Mouse (Mus musculus) 416B (cell line): ENCODE results near the gene Alg9.

ENCODE experiments used
- DNase-seq: peaks from one replicate; pipeline ENCODE4 v3.0.0; 2011; ENCODE audit warnings: low read depth

The Alg9 gene

GRCm38 (mm10) chr9:50852634-50853349 lies 78.0 kb downstream of the Alg9 start:
- peak; percentile 33 for DNase-seq

DNA sequence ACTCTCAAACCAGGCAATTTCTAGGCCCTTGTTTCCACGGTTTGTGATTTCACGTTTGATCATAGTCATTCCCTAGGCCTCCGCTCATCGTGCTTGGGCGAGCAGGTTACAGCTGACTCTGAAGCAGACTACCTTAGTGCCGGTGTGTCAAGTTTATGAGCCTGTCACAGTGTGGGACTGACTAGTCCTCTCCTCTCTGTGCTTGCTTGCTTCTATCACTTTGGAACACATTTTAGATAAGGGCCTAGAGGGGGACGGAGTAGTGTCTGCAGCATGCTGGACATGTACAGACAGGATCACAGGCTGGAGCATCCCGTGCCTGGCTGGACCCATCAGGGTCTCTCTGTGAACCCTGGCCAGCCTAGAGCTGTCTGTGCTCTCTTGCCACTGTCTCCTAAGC lies 79.6 kb downstream of the Alg9 start:
- DNase-seq, result no peak

- no peak for DNase-seq
Observed at GRCm38 (mm10) chr9:50855133-50855766, 80.4 kb downstream of the Alg9 start.

DNA sequence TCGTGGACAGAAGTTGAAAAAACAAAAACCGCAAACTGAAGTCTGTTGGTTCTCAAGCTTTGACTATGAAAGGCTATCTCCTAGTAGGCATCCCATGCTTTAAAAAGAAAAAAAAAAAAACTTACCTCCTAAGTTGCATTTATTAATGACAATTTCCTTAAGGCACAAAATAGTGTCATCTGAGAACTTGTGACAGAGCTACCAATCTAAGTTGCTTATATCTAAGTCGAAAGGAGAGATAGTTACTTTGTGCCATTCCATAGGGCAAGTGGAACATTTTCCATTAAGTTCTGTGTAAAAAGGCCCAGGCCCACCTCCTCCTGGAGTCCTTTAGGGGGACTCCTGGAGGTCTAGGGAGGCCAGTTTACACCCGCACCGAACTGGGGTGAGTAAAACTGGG lies 81.0 kb downstream of the Alg9 start:
- DNase-seq, result no peak

GRCm38 (mm10) chr9:50856341-50857081 lies 81.7 kb downstream of the Alg9 start:
- DNase-seq, result peak; percentile 91

DNA sequence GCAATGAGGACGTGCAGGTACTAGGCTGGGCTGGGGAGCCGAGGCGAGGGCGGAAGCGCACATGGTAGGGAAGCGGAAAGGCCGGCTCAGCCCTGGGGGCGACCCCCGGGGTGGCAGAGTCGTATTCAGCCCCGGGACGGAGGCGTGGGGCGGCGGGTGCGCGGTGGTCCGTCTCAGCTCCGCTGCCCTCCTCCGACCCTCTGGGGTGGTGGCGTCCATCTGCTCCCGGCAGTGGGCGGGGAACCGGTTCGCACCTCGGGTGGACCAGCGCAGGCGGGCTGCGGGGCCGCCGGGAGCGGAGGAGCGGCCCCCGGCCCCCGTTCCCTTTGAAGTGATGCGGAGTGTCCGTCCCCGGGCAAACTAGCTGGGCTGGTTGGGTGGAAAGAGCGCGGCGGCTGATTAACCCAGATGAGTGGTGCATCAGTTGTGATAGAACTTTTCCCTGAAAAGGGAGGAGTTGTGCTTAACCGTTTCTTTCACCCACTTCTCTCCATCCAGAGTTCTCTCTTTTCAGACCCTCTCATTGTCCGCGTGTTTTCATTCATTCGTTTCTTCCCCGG lies 82.3 kb downstream of the Alg9 start:
- no peak for DNase-seq

DNA sequence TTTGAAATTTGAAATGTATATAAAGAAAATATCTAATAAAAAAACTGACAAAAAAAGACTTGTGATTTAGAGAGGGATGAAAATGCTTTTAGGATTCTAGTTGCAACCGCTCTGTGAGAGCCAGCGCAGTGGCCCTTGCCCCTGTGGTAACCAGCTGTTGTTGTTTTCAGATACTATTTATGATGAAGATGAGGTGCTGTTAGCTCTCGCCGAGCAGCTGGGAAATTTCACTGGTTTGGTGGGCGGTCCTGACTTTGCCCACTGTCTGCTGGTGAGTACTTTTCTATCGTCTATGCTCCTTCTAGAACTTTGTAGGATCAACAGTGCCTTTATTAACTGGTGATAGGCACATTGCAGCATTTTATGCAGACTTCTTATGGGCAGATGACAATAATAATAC lies 83.9 kb downstream of the Alg9 start:
- DNase-seq, result no peak

DNA sequence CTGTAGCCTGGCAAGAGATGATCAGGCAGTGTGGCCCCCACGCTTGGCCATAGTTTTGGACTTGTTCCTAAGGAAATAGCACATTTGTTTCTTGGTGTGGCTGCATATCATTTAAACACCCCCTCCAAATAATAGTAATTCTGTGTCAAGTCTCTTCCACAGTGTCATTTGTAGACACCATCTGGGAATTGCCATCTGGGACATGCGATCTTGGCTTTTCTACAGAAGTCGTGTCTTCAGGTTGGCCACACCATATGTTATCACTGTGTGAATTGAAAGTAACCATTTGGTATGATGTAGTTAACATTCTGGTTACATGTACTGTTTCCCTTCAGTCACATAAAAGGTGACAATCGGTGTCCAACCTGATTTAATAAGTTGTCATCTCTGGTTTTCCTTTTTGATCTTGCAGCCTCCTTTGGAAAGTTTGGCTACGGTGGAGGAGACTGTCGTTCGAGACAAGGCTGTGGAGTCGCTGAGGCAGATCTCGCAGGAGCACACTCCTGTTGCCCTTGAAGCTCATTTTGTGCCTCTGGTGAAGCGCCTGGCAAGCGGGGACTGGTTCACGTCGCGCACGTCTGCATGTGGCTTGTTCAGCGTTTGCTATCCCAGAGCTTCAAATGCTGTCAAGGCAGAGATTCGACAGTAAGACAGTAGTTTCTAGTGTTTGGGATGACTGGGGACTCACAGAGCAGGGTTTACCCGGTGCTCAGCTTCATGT lies 86.5 kb downstream of the Alg9 start:
- DNase-seq, result no peak

DNA sequence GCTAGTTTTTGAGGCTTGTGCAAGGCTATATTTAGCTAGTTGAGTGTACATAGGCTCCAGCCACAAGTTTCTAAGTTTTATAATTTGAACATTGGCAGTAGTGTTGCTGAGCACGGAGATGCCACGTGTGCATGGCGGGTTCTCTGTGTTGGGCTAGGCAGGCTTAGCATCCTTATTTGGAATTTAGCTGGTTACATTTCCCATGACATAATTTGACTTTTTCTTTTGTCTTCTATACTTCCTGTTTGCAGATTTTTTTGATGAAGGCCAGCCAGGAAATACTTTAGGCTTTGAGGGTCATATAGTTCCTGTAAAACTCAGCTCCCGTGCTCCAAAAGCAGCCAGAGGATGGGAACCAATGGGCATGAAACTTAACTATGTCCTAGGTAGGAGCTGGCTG lies 89.0 kb downstream of the Alg9 start:
- DNase-seq, result no peak

DNA sequence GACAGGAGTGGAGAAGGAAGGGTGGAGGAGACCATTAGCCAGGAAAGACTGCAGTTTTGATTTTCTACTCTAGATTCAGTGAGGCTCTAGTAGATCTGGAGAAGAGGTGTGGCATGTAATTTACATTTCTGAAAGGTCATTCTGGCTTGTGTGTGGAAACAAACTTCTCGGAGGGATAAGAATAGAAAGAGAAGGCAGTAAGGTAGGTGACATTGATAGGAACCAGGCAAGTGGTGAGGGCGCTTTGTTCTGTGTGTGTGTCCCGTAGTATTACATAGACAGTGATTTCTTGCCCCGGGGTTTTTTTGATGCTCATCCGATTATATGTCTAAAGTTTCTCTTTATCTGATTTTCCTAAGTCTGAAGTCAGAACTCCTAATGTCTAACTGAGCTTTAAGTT lies 90.1 kb downstream of the Alg9 start:
- no peak for DNase-seq

DNA sequence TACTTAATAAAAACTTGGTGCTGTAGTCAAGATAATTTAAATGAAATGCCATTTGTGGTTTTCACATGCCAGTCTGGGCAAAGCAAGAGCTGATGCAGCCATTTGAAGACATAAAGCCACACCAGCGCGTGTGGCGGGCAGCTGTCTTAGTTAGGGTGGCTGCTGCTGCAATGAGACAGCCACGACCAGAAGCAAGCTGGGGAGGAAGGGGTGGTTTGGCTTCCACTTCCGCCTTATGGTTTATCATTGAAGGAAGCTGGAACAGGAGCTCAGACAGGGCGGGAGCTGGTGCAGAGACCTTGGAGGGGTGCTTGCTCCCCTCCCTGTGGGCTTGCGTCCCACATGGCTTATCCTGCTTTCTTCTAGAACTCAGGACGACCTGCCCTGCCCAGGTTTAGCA lies 91.0 kb downstream of the Alg9 start:
- DNase-seq, result peak; percentile 71

- DNase-seq, result no peak
Observed at GRCm38 (mm10) chr9:50867015-50867414, 92.2 kb downstream of the Alg9 start.

DNA sequence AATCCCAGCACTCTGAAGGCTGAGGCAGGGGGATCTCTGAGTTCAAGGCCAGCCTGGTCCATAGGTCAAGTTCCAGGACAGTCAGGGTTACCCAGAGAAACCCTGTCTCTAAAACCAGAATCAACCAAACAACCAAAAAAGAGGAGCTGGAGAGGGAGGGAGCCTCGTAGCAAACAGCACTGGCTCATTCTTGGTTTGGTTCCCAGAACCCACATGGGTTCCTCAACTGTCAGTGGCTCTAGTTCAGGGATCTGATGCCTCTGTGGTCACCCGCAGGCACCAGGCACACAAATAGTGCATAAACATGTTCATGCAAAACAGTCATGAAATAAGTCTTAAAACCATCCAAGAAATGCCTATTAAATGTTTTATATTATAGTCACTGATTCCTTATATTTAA lies 93.4 kb downstream of the Alg9 start:
- DNase-seq, result no peak

GRCm38 (mm10) chr9:50873210-50873609 lies 98.4 kb downstream of the Alg9 start:
- DNase-seq, result no peak

DNA sequence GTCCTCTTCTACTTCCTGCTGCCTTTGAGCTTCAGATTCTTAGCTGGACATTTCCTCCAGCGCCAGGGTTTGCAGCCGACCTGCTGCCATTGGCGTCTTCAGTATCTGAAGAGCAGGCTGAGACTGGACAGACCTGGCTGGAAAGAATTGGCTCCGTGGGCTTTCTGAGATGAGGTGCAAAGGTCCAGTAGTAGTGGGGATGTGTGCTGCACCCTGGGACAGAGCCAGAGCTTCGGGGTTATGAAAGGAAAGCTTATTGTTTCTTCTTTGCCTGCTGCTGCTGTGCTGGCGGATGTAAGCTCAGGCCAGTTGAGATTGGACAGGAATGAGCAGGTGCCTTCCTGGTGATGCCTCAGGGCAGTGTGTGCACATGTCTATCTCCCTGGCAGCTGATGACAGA lies 99.2 kb downstream of the Alg9 start:
- no peak for DNase-seq

GRCm38 (mm10) chr9:50875470-50875869 lies 100.7 kb downstream of the Alg9 start:
- no peak for DNase-seq

DNA sequence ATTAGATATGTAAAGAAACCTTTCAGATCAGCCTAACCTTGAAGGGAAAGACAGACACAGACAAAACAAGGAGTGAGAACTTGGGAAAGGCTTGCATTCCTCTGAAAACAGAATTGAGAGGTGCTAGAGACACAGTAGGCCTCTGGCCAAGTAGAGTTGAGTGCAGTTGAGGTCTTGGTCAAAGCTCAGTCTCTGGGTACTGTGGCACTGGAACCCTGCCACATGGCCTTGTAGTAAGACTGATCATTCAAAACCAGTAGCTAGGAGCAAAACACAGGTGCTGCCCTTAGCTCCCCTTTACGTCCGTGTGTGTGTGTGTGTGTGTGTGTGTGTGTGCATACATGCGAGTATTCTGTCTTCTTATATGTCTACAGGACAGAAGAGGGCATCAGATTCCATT lies 101.5 kb downstream of the Alg9 start:
- DNase-seq, result no peak

GRCm38 (mm10) chr9:50877431-50877830 lies 102.6 kb downstream of the Alg9 start:
- no peak for DNase-seq

GRCm38 (mm10) chr9:50882183-50882582 lies 107.4 kb downstream of the Alg9 start:
- no peak for DNase-seq

DNA sequence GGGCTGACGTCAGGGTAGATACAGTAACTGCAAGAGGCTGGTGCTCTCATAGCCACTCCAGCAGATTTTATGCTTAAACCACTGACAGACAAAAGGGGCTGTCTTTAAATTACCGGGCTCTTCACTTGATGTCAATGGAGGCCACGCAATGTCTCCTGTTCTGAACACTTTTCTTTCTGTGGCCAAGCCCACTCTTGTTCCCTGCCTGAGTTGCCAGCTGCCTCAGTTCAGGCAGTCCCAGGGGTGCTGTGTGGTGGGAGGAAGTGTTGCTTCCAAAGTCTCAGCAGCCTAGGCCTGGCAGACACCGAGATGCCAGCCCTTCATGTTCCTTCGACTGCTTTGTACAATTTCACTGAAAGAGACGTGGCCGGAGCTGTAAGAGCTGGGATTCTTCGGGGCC lies 109.3 kb downstream of the Alg9 start:
- no peak for DNase-seq

- no peak for DNase-seq
Observed at GRCm38 (mm10) chr9:50884741-50885599, 110.2 kb downstream of the Alg9 start.
